Mouse (Mus musculus) left cerebral cortex, postnatal 10 days (tissue): ENCODE measurements around the gene Gp9. TPM values are rescaled to one million over a fixed set of nuclear protein-coding genes. Genes with fewer than 3 reads are reported as not detected.

ENCODE experiments used
- DNase-seq, 2 experiments: peaks; one replicate each; pipeline ENCODE4 v3.0.0; 2021 to 2022; ENCODE audit warnings: low spot score in 2 of 2, mixed read lengths in 1 of 2; ENCODE audit errors: extremely low spot score in 1 of 2
- intact Hi-C: fragments of 180-260 bp; cut with DNase I; formaldehyde crosslinking; loops from one replicate; pipeline ENCODE4 v1.15.1; 2025
- total RNA-seq, 2 experiments: library from RNA; stranded (reverse); gene quantifications; 2 replicates each; pipeline ENCODE4 v1.2.3; 2021

The Gp9 gene
- total RNA-seq, 2 experiments from 2014 or later, result 0.41 to 0.55 TPM

GRCm38 (mm10) chr6:87779174-87780165 is 1.6 kb downstream of the Gp9 start:
- no peak for DNase-seq
- intact Hi-C loops, result no loop called here

- intact Hi-C loops, result no loop called here
- DNase-seq, result no peak
These were observed 2.9 kb downstream of the Gp9 start for GRCm38 (mm10) chr6:87780546-87781301.

GRCm38 (mm10) chr6:87784033-87784432 is 6.2 kb downstream of the Gp9 start:
- DNase-seq, result no peak
- intact Hi-C loops, result no loop called here

- intact Hi-C loops, result no loop called here
- DNase-seq, result no peak
These were observed 8.7 kb downstream of the Gp9 start for GRCm38 (mm10) chr6:87786621-87787020.

GRCm38 (mm10) chr6:87787108-87787890 is 9.4 kb downstream of the Gp9 start:
- intact Hi-C loops, result no loop called here
- no peak for DNase-seq

- no peak for DNase-seq
- intact Hi-C loops, result no loop called here
These were observed 10.5 kb downstream of the Gp9 start for GRCm38 (mm10) chr6:87788266-87788895.

GRCm38 (mm10) chr6:87788896-87789587 is 11.2 kb downstream of the Gp9 start:
- intact Hi-C loops, result no loop called here
- no peak for DNase-seq

GRCm38 (mm10) chr6:87789791-87790190 is 11.9 kb downstream of the Gp9 start:
- no peak for DNase-seq
- intact Hi-C loops, result no loop called here

- intact Hi-C loops, result no loop called here
- DNase-seq, result no peak
These were observed 13.1 kb downstream of the Gp9 start for GRCm38 (mm10) chr6:87790779-87791480.

- no peak for DNase-seq
- intact Hi-C loops, result no loop called here
These were observed 14.0 kb downstream of the Gp9 start for GRCm38 (mm10) chr6:87791826-87792225.

- no peak for DNase-seq
- intact Hi-C loops, result no loop called here
These were observed 16.1 kb downstream of the Gp9 start for GRCm38 (mm10) chr6:87793821-87794510.

GRCm38 (mm10) chr6:87795385-87796150 is 17.7 kb downstream of the Gp9 start:
- intact Hi-C loops, result no loop called here
- DNase-seq, result no peak

GRCm38 (mm10) chr6:87796251-87796880 is 18.5 kb downstream of the Gp9 start:
- no peak for DNase-seq
- intact Hi-C loops, result no loop called here

- no peak for DNase-seq
- intact Hi-C loops, result no loop called here
These were observed 19.4 kb downstream of the Gp9 start for GRCm38 (mm10) chr6:87797321-87797720.

GRCm38 (mm10) chr6:87799576-87799975 is 21.7 kb downstream of the Gp9 start:
- intact Hi-C loops, result no loop called here
- no peak for DNase-seq

- intact Hi-C loops, result no loop called here
- no peak for DNase-seq
These were observed 24.6 kb downstream of the Gp9 start for GRCm38 (mm10) chr6:87802462-87802861.
